Comparison of ENCODE assay signal across 11 mouse cellular contexts in the genomic region with DNA sequence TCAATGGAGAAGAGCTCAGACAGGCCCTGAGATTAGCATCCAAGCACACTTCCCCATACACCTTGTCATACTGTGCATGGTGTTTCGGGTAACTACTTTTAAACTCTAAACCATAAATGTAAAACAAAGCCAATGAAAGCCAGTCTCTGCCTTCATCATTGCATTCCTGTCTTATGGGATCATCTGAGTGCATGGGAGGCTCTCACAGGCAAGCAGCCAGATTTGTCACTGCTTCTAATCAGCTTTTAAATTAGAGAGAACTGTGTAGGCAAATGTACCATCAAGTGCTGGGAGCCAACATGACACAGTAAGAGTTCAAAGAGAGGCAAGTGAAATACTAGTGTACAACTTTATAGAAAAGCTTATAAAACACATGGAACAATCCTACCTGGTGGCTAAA. TPM values are rescaled to one million over a fixed set of nuclear protein-coding genes. Genes with fewer than 3 reads are reported as not detected.
DNase-seq lines count a peak whose midpoint lies in the region; ATAC-seq and TF ChIP-seq lines count a peak whose summit lies in the region.
"Had no signal": no experiment of that assay in that cellular context is flagged by ENCODE, and none has a peak within 500 bp of the region (broad histone marks: within the 10 kb centered on the region; RNA-seq: fewer than 3 reads in every experiment).

No protein-coding gene starts in this region.

- no peaks in the 10 kb centered on the region for H3K27me3 ChIP-seq in kidney, adult 2 months (replicated peaks; ENCODE audit: control insufficient read depth, insufficient read depth, low read length)
- H3K27me3 ChIP-seq in midbrain, postnatal 0 days (ENCODE audit: insufficient read depth, low read length) = no peaks in the 10 kb centered on the region
- no peaks in the 10 kb centered on the region for H3K27me3 ChIP-seq in midbrain, embryonic 14.5 days (ENCODE audit: control insufficient read depth, insufficient read depth, low read length)
- H3K27me3 ChIP-seq: embryonic facial prominence, embryonic 12.5 days; liver, embryonic 12.5 days; stomach, embryonic 15.5 days had no signal

- intact Hi-C loops in heart, postnatal 10 days (cut with DNase I) = no loop called here

- no peaks in the 10 kb centered on the region for H3K36me3 ChIP-seq in kidney, adult 2 months (ENCODE audit: control insufficient read depth, insufficient read depth, low read length)
- peaks cover 20% of the 10 kb centered on the region for H3K36me3 ChIP-seq in midbrain, postnatal 0 days (ENCODE audit: insufficient read depth, low read length)
- H3K36me3 ChIP-seq in midbrain, embryonic 14.5 days (ENCODE audit: control insufficient read depth, insufficient read depth, low read length) = peaks cover 16% of the 10 kb centered on the region

- no peak for DNase-seq in kidney, adult 2 months
- DNase-seq in kidney, postnatal 10 days = no peak
- DNase-seq in right cerebral cortex, postnatal 10 days (ENCODE audit: low spot score in 2 of 2) = peak; percentile 44 to 50
- no peak for DNase-seq in right cerebral cortex, postnatal 25 days
- DNase-seq in heart, postnatal 10 days = peak; percentile 51 to 65
- DNase-seq in telencephalon, adult 2 months (ENCODE audit: low read depth, low spot score) = peak; percentile 65
- DNase-seq in midbrain, postnatal 0 days (ENCODE audit: low spot score) = no peak
- DNase-seq in midbrain, embryonic 14.5 days = no peak

- H3K4me1 ChIP-seq in kidney, adult 2 months (ENCODE audit: control insufficient read depth, insufficient read depth, low read length) = peaks cover 48% of the 10 kb centered on the region
- no peaks in the 10 kb centered on the region for H3K4me1 ChIP-seq in midbrain, postnatal 0 days (ENCODE audit: insufficient read depth, low read length)
- no peaks in the 10 kb centered on the region for H3K4me1 ChIP-seq in midbrain, embryonic 14.5 days (ENCODE audit: control insufficient read depth, insufficient read depth, low read length)
- H3K4me1 ChIP-seq: embryonic facial prominence, embryonic 12.5 days; stomach, embryonic 15.5 days had no signal

- TF ChIP-seq CTCF in kidney, adult 2 months (conservative IDR thresholded peaks at IDR 0.05; ENCODE audit: insufficient read depth, insufficient read length, low read depth, low read length) = no peak
- no peak for TF ChIP-seq CTCF in midbrain, postnatal 0 days (IDR thresholded peaks at IDR 0.05)

- H3K4me3 ChIP-seq in kidney, adult 2 months (ENCODE audit: insufficient read depth, low read depth, low read length) = no peak overlapping the region
- H3K4me3 ChIP-seq in midbrain, postnatal 0 days (ENCODE audit: low read depth, low read length) = no peak overlapping the region
- H3K4me3 ChIP-seq in midbrain, embryonic 14.5 days (replicated peaks; ENCODE audit: low read depth, low read length) = no peak overlapping the region
- H3K4me3 ChIP-seq: embryonic facial prominence, embryonic 12.5 days; liver, embryonic 12.5 days; stomach, embryonic 15.5 days had no signal

- TF ChIP-seq POLR2A in kidney, adult 2 months (IDR thresholded peaks at IDR 0.05; ENCODE audit: low read depth, low read length) = no peak

- H3K9me3 ChIP-seq in midbrain, postnatal 0 days (ENCODE audit: low read length) = no peaks in the 10 kb centered on the region
- H3K9me3 ChIP-seq in midbrain, embryonic 14.5 days (ENCODE audit: control insufficient read depth, low read length) = no peaks in the 10 kb centered on the region
- H3K9me3 ChIP-seq: embryonic facial prominence, embryonic 12.5 days; liver, embryonic 12.5 days; stomach, embryonic 15.5 days had no signal

- peak overlapping the region; percentile 69 for H3K27ac ChIP-seq in kidney, adult 2 months (ENCODE audit: insufficient read depth, low read depth, low read length)
- no peak overlapping the region for H3K27ac ChIP-seq in midbrain, postnatal 0 days (ENCODE audit: low read depth, low read length)
- H3K27ac ChIP-seq in midbrain, embryonic 14.5 days (replicated peaks; ENCODE audit: low read depth, low read length) = no peak overlapping the region
- H3K27ac ChIP-seq: embryonic facial prominence, embryonic 12.5 days had no signal

- no peak for ATAC-seq in midbrain, postnatal 0 days (ENCODE audit: low FRiP score)
- no peak for ATAC-seq in midbrain, embryonic 14.5 days (ENCODE audit: low FRiP score, low TSS enrichment)
- ATAC-seq: liver, embryonic 12.5 days had no signal

- H3K4me2 ChIP-seq in midbrain, postnatal 0 days (ENCODE audit: low read depth, low read length, poor library complexity, severe bottlenecking) = no peak overlapping the region
- no peak overlapping the region for H3K4me2 ChIP-seq in midbrain, embryonic 14.5 days (ENCODE audit: low read length)
- H3K4me2 ChIP-seq: embryonic facial prominence, embryonic 12.5 days; liver, embryonic 12.5 days; stomach, embryonic 15.5 days had no signal

- 63% methylated on average over 1 of the region's 1 CpGs for WGBS in kidney, adult 2 months
- WGBS in midbrain, postnatal 0 days = 97% methylated on average over 1 of the region's 1 CpGs
- WGBS in midbrain, embryonic 14.5 days = 95% methylated on average over 1 of the region's 1 CpGs

- H3K9ac ChIP-seq in midbrain, postnatal 0 days (replicated peaks; ENCODE audit: low read length, poor library complexity, severe bottlenecking) = no peak overlapping the region
- H3K9ac ChIP-seq in midbrain, embryonic 14.5 days (replicated peaks; ENCODE audit: low read length) = no peak overlapping the region
- H3K9ac ChIP-seq: embryonic facial prominence, embryonic 12.5 days; liver, embryonic 12.5 days; stomach, embryonic 15.5 days had no signal

RNA-seq across cellular contexts. Expression of gene Rab11a, which starts 35.9 kb away (rescaled TPM):
- 124 and 188 TPM in 2 replicates for polyA plus RNA-seq in kidney, adult 2 months (2012; rRNA removed)
- total RNA-seq in heart, postnatal 10 days (2021) = 100 to 1,000 TPM; 274 to 276 TPM
- 206 and 254 TPM in 2 replicates for total RNA-seq in midbrain, postnatal 0 days (2014; rRNA removed)
- 459 and 473 TPM in 2 replicates for polyA plus RNA-seq in midbrain, postnatal 0 days (2015; fragmentation: Nextera tagmentation; extraction: Ambion mirVana)
- 446 and 467 TPM in 2 replicates for polyA plus RNA-seq in midbrain, embryonic 14.5 days (2014; fragmentation: Nextera tagmentation; extraction: Ambion mirVana)

Comparison
In these comparisons a context has a peak if more than half of its experiments do, and no peak if none do; other contexts are left out.
1. DNase-seq: peak in right cerebral cortex, postnatal 10 days (2 of 2), heart, postnatal 10 days (2 of 2) and telencephalon, adult 2 months (single experiment); none in kidney, adult 2 months (single experiment), kidney, postnatal 10 days (single experiment), right cerebral cortex, postnatal 25 days (single experiment), midbrain, postnatal 0 days (single experiment) and midbrain, embryonic 14.5 days (single experiment).